Mouse (Mus musculus) yolk sac, embryonic 10.5 days (tissue): Measurements from ENCODE around the gene Slc9a9.

Experiments used
- DNase-seq: peaks from one replicate; pipeline ENCODE4 v3.0.0-alpha.2; 2017; ENCODE audit warnings: low spot score

Gene Slc9a9

GRCm38 (mm10) chr9:94685640-94686039, 15.9 kb downstream of the Slc9a9 start:
- no peak for DNase-seq

- no peak for DNase-seq
Measured at GRCm38 (mm10) chr9:94686380-94686779, 16.7 kb downstream of the Slc9a9 start.

GRCm38 (mm10) chr9:94687203-94687859, 17.6 kb downstream of the Slc9a9 start:
- DNase-seq, result no peak

GRCm38 (mm10) chr9:94691311-94692087, 21.8 kb downstream of the Slc9a9 start:
- no peak for DNase-seq

DNA sequence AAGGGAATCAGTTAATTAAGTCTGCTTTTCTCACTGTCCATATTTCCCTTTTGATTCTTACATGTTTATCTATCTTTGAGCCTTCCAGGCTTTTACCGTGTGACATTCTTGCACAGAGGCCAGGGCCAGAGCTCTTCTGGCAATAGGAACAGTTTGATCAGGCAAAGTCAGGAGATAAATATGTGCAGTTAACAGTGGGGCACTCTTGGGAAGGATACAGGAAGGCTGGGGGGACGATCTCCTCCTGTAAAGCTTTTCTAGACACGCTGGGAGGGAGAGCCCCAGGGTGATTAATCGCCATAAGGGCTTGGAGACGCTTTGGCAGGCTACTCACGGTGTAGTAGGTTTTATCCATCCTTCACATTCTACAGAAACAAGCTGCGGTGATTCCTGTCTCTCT, 22.4 kb downstream of the Slc9a9 start:
- no peak for DNase-seq

DNA sequence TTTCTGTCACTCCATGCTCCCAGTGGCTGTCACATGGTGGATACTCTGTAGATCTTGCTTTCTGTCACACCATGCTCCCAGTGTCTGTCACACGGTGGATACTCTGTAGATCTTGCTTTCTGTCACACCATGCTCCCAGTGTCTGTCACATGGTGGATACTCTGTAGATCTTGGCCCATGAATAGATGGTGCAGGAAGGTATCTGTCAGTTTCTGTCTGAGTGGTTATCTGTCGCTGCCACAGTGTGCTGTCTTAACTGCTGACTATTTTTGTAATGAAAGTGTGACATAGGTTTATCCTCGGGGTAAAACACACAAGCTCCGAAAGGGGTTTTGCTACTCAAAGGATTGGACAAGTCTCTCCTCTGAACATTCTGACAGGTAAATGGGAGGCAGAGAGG, 24.5 kb downstream of the Slc9a9 start:
- no peak for DNase-seq

GRCm38 (mm10) chr9:94694983-94695382, 25.3 kb downstream of the Slc9a9 start:
- no peak for DNase-seq

DNA sequence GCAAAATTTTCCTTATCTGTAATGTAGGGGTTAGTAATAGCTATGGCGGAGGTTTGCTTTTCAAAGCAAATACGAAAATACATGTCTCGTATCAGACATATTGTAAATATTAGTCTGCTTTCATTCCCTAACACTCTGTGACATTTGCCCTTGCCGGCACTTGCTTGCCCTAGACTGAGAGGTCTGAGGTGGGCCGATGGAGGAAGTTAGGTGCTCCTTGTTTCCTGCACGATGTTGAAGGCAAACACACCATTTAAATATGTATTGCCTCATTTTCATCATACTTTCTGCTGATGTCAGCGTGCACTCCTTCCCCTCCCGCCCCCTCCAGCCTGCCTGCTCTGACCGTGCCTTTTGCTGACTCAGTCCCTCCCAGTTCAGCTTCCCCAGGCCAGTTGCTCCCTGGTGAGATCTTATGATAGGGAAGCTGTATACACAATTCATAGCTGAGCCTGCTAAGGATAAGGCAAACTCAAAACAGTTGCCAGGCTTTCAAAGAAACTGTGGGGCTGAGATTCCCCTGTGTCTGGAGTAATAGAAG, 26.9 kb downstream of the Slc9a9 start:
- peak; percentile 39 for DNase-seq

- no peak for DNase-seq
Measured at GRCm38 (mm10) chr9:94698175-94698574, 28.5 kb downstream of the Slc9a9 start.

- DNase-seq, result no peak
Measured at GRCm38 (mm10) chr9:94700549-94700948, 30.8 kb downstream of the Slc9a9 start.

DNA sequence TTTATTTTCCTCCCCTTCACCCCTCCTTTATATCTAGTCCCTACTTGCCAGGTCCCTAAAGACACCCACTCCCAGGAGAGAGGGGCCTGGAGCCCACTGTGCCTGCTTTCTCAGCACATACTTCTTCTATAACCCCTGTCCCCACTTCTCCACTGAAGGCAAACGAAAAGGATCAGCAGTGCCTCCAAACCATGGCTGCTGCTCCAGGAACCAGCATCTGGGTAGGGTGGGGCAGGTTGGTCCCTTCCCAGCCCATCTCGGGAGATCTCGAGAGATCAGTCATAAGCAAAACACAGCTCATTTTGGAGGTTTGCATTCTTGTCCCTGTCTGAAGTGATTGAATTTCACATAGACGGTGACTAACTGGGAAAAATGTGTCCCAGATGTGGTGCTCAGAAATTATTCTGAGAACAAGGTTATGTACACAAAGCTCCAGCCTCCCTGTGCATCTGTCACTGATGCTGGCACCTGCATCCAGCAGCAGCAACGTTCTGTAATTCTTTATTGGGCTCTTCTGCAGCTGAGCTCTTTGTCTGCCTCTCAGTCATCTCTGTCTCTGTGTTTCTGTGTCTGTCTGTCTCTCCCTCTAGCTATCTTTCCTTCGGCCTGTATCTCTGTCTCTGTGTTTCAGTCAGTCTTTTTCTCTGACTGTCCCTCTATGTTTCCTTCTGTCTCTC, 31.6 kb downstream of the Slc9a9 start:
- DNase-seq, result no peak

- DNase-seq, result no peak
Measured at GRCm38 (mm10) chr9:94701965-94702634, 32.4 kb downstream of the Slc9a9 start.

- DNase-seq, result no peak
Measured at GRCm38 (mm10) chr9:94704986-94705757, 35.5 kb downstream of the Slc9a9 start.

GRCm38 (mm10) chr9:94705758-94706026, 36.0 kb downstream of the Slc9a9 start:
- DNase-seq, result no peak

DNA sequence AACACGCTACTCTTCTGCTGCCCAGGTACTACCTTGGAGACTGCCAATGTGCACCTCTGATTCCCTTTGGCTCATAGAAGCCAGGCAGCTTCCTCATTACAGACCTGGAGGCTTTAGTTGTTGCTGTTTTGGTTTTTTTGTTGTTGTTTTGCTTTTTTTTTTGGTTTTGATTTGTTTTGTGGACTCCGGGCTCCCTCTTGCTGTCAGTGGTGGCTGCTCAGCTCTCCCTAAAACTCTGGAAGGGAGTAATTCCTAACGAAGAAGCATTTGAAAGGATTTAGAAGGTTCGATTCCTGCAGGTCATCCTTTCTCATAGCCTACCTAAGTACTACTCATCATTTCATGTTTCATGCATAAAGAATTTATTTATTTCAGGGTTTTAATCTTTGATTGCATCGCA, 42.4 kb downstream of the Slc9a9 start:
- no peak for DNase-seq

GRCm38 (mm10) chr9:94716695-94717094, 47.0 kb downstream of the Slc9a9 start:
- no peak for DNase-seq

DNA sequence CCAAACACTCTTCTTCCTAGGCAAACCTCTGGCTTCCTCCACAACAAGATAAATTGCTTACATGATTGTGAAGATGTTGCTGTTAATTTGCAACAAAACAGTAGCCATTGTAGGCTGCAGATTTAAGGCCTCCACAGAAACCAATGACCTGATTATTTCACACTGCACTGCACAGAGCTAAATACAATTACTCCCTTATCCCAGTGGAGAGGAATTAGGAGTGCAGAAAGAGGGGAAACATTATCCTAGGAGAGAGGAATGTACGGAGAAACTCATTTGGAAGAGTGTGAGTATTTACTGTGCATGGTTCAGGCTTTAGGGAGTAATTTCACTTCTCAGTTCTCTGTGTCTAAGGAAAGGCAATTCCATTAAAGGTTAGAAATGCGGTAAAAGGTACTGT, 53.9 kb downstream of the Slc9a9 start:
- no peak for DNase-seq

GRCm38 (mm10) chr9:94725121-94725520, 55.4 kb downstream of the Slc9a9 start:
- DNase-seq, result no peak

DNA sequence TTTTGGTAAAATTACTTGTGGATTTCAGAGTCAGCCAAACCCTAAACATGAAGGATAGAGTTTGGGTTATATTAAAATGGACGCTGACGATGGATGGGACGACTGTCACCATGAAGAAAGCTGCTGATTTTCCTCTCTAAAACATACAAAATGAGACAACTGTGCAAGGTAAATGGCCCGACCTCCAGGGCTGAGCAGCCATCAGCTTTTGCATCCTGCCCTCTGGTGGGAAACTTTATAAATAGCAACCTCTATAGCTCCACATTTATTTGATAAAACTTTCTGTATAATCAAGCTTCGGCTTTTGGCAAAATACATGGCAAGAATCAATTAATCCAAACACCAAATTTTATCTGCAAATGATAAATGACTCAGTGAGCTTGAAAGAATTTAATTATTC, 57.7 kb downstream of the Slc9a9 start:
- DNase-seq, result no peak

DNA sequence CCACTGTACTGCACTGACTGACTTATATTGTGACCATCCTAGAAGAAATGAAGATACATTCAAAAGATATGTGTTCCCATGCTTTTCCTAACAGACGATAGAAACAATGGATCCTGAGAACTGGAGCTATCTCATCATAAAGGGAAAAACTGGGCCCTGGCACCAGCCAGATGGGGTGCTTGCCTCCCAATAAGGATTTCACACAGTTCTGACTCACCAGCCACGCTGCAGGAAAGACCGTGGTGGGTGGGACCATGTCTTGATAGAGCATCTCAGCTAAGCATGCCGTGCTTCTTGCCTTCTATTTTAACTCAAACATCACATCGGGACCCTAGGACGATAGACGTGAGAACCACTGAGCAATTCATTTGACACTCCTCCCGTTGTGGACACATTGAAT, 60.7 kb downstream of the Slc9a9 start:
- no peak for DNase-seq

DNA sequence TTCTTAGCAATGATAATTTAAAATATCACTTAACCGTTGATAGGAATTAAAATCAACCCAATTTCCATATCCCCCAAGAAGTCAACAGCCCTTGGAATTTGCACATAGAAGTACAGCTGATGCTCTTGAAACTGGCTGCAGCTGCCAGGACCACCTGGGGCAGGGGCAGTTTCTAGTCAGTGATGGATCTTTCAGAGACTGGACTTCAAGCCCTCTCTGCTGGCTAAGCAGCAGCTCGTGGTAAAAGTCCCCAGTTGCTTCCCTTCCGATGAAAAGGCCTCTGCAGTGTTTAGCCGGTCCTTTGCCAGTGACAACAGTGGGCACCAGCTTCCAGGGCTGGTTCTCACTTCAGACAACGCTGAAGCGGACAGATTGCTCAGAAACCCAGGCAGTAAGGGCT, 62.4 kb downstream of the Slc9a9 start:
- DNase-seq, result no peak
